Mouse (Mus musculus) layer of hippocampus, postnatal 14 days (tissue): ENCODE measurements at regions not wholly inside any gene's neighbourhood (a gene's known extent, or its start where the extent isn't known, plus 50 kb on each side); places are given as distances from the start of the nearest gene placed in this dataset.

Experiments used
- DNase-seq, 2 experiments: peaks; one replicate each; pipeline ENCODE4 v3.0.0; 2021 to 2022; ENCODE audit warnings: low spot score in 2 of 2, mixed read lengths in 1 of 2

DNA sequence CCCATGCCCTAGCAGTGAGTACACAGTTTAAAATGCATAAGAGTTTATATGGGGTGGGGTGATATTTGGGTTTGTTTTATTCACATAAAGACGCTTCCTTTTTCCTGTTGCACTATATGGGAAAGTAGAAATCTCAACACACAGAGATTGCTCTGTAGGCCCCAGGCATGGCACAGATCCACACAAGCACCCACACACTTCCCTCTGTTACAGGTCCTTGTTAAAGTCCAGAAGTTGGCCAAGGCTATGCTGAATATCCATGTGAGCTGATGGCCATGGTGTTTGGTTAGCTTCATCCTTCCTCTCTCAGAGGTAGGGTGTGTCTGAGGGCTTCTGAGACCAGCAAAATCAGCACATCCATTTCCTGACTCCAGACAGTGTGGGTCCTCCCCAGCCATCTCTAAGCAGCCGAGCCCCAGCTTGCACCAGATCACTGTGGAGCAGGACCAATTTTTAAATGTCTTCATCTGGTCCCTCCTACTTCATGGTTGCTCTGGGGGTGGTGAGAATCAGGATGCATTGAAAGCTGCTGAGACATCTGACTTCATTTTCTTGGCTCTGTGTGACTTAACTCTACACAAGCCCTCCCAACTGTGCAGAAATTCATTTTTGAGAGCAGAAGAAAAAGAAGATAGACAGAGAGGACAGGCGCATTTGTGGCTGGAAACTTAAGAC is 360.3 kb upstream of the Nr3c2 start:
- peak; percentile 40 to 79 for DNase-seq

DNA sequence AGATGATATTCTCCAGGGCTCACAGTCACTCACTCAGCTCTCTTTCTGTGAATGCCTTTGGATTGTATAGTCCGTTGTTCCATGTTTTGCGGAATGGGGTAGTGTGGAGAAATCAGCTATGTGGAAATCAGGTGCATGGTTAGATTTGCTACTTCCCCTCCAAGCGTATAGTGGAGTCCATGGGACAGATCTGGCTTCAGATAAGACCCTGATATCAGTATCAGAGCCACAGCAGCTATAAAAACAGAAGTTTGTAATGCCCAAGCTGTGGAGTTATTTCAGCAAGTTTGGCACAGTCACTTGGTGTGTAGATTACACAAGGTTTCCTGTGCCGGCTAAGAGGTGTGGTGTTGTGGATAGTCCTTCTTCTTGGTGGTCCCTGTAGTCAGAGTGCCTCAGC is 359.6 kb upstream of the Nr3c2 start:
- no peak for DNase-seq

DNA sequence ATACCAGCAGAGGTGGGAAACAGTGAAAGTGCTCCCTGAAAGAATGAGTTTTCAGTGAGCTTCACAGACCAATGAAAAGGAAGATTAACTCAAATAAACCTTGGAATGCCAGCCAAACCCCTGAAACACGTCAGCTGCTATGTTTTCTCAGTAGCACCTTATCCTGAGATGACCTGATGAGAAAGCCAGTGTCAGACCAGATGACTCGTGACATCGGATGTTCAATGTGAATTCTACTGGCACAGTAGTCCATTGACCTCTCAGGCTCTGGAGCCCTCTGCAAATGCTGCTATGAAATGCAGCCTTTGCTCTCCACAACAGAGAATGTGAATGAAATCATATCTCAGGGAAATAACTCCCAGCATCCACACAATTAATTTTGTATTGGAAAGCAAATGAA is 358.6 kb upstream of the Nr3c2 start:
- peak; percentile 10 to 16 for DNase-seq

DNA sequence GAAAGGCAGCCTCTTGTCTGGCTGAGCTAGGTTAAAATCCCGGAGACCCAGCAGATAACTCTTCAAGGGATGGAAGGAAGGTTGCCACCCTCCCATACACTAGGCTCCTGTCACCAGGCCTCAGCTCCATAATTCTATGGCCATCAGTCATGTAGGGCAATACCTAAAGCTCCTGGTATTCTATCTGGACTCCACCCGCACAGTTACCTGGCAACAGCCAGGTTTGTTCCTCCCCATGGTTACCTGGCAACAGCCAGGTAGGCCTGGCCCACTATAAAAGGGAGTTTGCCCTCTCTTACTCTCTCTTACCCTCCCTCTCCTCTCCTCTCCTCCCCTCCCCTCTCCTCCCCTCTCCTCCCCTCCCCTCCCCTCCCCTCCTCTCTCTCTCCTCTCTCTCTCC is 347.6 kb upstream of the Nr3c2 start:
- DNase-seq: no peak

- DNase-seq: no peak
Observed at GRCm38 (mm10) chr8:76601566-76601965, 297.7 kb upstream of the Nr3c2 start.

- DNase-seq: no peak
Observed at GRCm38 (mm10) chr8:76618721-76619120, 280.5 kb upstream of the Nr3c2 start.

GRCm38 (mm10) chr8:76620853-76621252 is 278.4 kb upstream of the Nr3c2 start:
- no peak for DNase-seq

GRCm38 (mm10) chr8:76633086-76633485 is 266.2 kb upstream of the Nr3c2 start:
- DNase-seq: peak in 1 of 2 experiments; percentile 70
